Mouse (Mus musculus) neural tube, embryonic 12.5 days (tissue): ENCODE results near the gene Kifc1. TPM values are rescaled to one million over a fixed set of nuclear protein-coding genes. Genes with fewer than 3 reads are reported as not detected.

Experiments
- ATAC-seq: fragments of 200-750 bp; cut with Nextera tagmentation; 2 replicates; pipeline ENCODE4 v1.8.0; 2017; ENCODE audit warnings: low read depth, mild to moderate bottlenecking, moderate TSS enrichment, moderate library complexity; ENCODE audit not compliant: low FRiP score
- H3K27ac ChIP-seq: fragments of 300-500 bp; sonication (generic); 2 replicates; pipeline ENCODE4 v1.5.1; 2016
- H3K27me3 ChIP-seq: fragments of 300-500 bp; sonication (generic); replicated peaks from 2 replicates; pipeline ENCODE4 v1.6.1; 2016; ENCODE audit warnings: mild to moderate bottlenecking
- H3K36me3 ChIP-seq: fragments of 300-500 bp; sonication (generic); 2 replicates; pipeline ENCODE4 v1.6.1; 2016; ENCODE audit warnings: mild to moderate bottlenecking
- H3K4me1 ChIP-seq: fragments of 300-500 bp; sonication (generic); 2 replicates; pipeline ENCODE4 v1.6.1; 2016
- H3K4me2 ChIP-seq: fragments of 300-500 bp; sonication (generic); replicated peaks from 2 replicates; pipeline ENCODE4 v1.6.1; 2016; ENCODE audit warnings: mild to moderate bottlenecking
- H3K4me3 ChIP-seq: fragments of 300-500 bp; sonication (generic); 2 replicates; pipeline ENCODE4 v1.5.1; 2016
- H3K9ac ChIP-seq: fragments of 300-500 bp; sonication (generic); 2 replicates; pipeline ENCODE4 v1.6.1; 2016; ENCODE audit warnings: mild to moderate bottlenecking
- H3K9me3 ChIP-seq: fragments of 300-500 bp; sonication (generic); 2 replicates; pipeline ENCODE4 v1.6.1; 2016; ENCODE audit warnings: mild to moderate bottlenecking
- WGBS: fragments of 180-500 bp; shearing (Covaris S2); methylation state at CpG from one replicate; pipeline ENCODE4 v1.1.7; 2016; 5-methylcytosine and 5-hydroxymethylcytosine counted together
- polyA plus RNA-seq: library from polyadenylated mRNA; unstranded; fragments of >200 nt; fragmentation: Nextera tagmentation; extraction: Ambion mirVana; gene quantifications from 2 replicates; pipeline ENCODE4 v1.2.1, GENCODE M21; 2016

Kifc1 gene
- polyA plus RNA-seq, 1 experiment from 2014 or later: 2.6 TPM

- no peak overlapping the region for H3K27ac ChIP-seq
- H3K4me3 ChIP-seq: peak overlapping the region; percentile 59
- peaks cover 34% of the 10 kb centered on the region for H3K36me3 ChIP-seq
- no peak for ATAC-seq
- peaks cover 38% of the 10 kb centered on the region for H3K4me1 ChIP-seq
- 76% methylated on average over 31 of the region's 31 CpGs for whole genome bisulfite sequencing
- H3K27me3 ChIP-seq: no peaks in the 10 kb centered on the region
- H3K9ac ChIP-seq: peak overlapping the region; percentile 62; the same call in 1 of the 2 replicates
- peak overlapping the region; percentile 67 for H3K4me2 ChIP-seq
- H3K9me3 ChIP-seq: no peaks in the 10 kb centered on the region
These were observed 26.6 kb upstream of the Kifc1 start for GRCm38 (mm10) chr17:33916847-33917655.

GRCm38 (mm10) chr17:33916294-33916693 lies 25.8 kb upstream of the Kifc1 start:
- peak; percentile 18 for ATAC-seq
- H3K4me1 ChIP-seq: peaks cover 38% of the 10 kb centered on the region
- peak overlapping the region; percentile 67 for H3K4me2 ChIP-seq
- WGBS: 4% methylated on average over 20 of the region's 20 CpGs
- no peaks in the 10 kb centered on the region for H3K27me3 ChIP-seq
- peak overlapping the region; percentile 59 for H3K4me3 ChIP-seq
- H3K27ac ChIP-seq: peak overlapping the region; percentile 53; the same call in 1 of the 2 replicates
- H3K36me3 ChIP-seq: peaks cover 41% of the 10 kb centered on the region
- peak overlapping the region; percentile 62 for H3K9ac ChIP-seq
- no peaks in the 10 kb centered on the region for H3K9me3 ChIP-seq

- H3K4me2 ChIP-seq: peak within 1 kb of the TSS; percentile 67
- peaks cover 46% of the 10 kb centered on the region for H3K36me3 ChIP-seq
- H3K27me3 ChIP-seq: no peaks in the 10 kb centered on the region
- H3K27ac ChIP-seq: peak within 1 kb of the TSS; percentile 53; the same call in 1 of the 2 replicates
- no peaks in the 10 kb centered on the region for H3K9me3 ChIP-seq
- peaks cover 38% of the 10 kb centered on the region for H3K4me1 ChIP-seq
- H3K9ac ChIP-seq: peak within 1 kb of the TSS; percentile 62
- WGBS: under 1% methylated on average over 34 of the region's 34 CpGs
- peak within 1 kb of the TSS; percentile 59 for H3K4me3 ChIP-seq
- ATAC-seq: peak; percentile 90
These were observed 25.3 kb upstream of the Kifc1 start, which contains the start of the genes Tapbp and Zbtb22 for GRCm38 (mm10) chr17:33915671-33916250. Tapbp (plus strand) TSS chr17:33915899. Zbtb22 (plus strand) TSS chr17:33915904.

GRCm38 (mm10) chr17:33914969-33915391 lies 24.5 kb upstream of the Kifc1 start:
- Histone ChIP-seq H3K36me3 (peaks cover 50% of the 10 kb centered on the region), H3K4me2 (peak overlapping the region; percentile 67), H3K9me3 (no peaks in the 10 kb centered on the region), H3K27me3 (no peaks in the 10 kb centered on the region), H3K9ac (no peak overlapping the region), H3K4me1 (peaks cover 42% of the 10 kb centered on the region), H3K4me3 (no peak overlapping the region), H3K27ac (no peak overlapping the region)
- ATAC-seq: no peak
- 70% methylated on average over 13 of the region's 13 CpGs for WGBS

GRCm38 (mm10) chr17:33913905-33914304 lies 23.4 kb upstream of the Kifc1 start:
- Histone ChIP-seq H3K4me1 (peaks cover 35% of the 10 kb centered on the region), H3K4me2 (no peak overlapping the region), H3K9ac (no peak overlapping the region), H3K27ac (no peak overlapping the region), H3K9me3 (no peaks in the 10 kb centered on the region), H3K36me3 (peaks cover 50% of the 10 kb centered on the region), H3K4me3 (no peak overlapping the region), H3K27me3 (no peaks in the 10 kb centered on the region)
- WGBS: 97% methylated on average over 8 of the region's 8 CpGs
- no peak for ATAC-seq

GRCm38 (mm10) chr17:33913264-33913663 lies 22.8 kb upstream of the Kifc1 start:
- H3K4me2 ChIP-seq: no peak overlapping the region
- 91% methylated on average over 10 of the region's 10 CpGs for WGBS
- no peak for ATAC-seq
- H3K27me3 ChIP-seq: no peaks in the 10 kb centered on the region
- H3K4me1 ChIP-seq: peaks cover 33% of the 10 kb centered on the region
- no peak overlapping the region for H3K27ac ChIP-seq
- no peak overlapping the region for H3K9ac ChIP-seq
- peaks cover 50% of the 10 kb centered on the region for H3K36me3 ChIP-seq
- no peak overlapping the region for H3K4me3 ChIP-seq
- no peaks in the 10 kb centered on the region for H3K9me3 ChIP-seq

- Histone ChIP-seq H3K27me3 (no peaks in the 10 kb centered on the region), H3K4me3 (no peak overlapping the region), H3K9ac (no peak overlapping the region), H3K4me1 (peaks cover 34% of the 10 kb centered on the region), H3K9me3 (no peaks in the 10 kb centered on the region), H3K27ac (no peak overlapping the region), H3K4me2 (no peak overlapping the region), H3K36me3 (peaks cover 45% of the 10 kb centered on the region)
- ATAC-seq: no peak
- 92% methylated on average over 28 of the region's 28 CpGs for WGBS
These were observed 21.5 kb upstream of the Kifc1 start for GRCm38 (mm10) chr17:33911813-33912414.

GRCm38 (mm10) chr17:33911052-33911812 lies 20.8 kb upstream of the Kifc1 start:
- H3K9ac ChIP-seq: no peak overlapping the region
- ATAC-seq: no peak
- no peaks in the 10 kb centered on the region for H3K9me3 ChIP-seq
- H3K36me3 ChIP-seq: peaks cover 45% of the 10 kb centered on the region
- no peak overlapping the region for H3K4me2 ChIP-seq
- H3K27ac ChIP-seq: no peak overlapping the region
- no peaks in the 10 kb centered on the region for H3K27me3 ChIP-seq
- WGBS: 92% methylated on average over 31 of the region's 31 CpGs
- H3K4me3 ChIP-seq: no peak overlapping the region
- peaks cover 31% of the 10 kb centered on the region for H3K4me1 ChIP-seq

GRCm38 (mm10) chr17:33910346-33911051 lies 20.0 kb upstream of the Kifc1 start:
- Histone ChIP-seq H3K27ac (no peak overlapping the region), H3K4me3 (peak overlapping the region; percentile 84), H3K9me3 (no peaks in the 10 kb centered on the region), H3K4me1 (peaks cover 31% of the 10 kb centered on the region), H3K4me2 (peak overlapping the region; percentile 96), H3K27me3 (no peaks in the 10 kb centered on the region), H3K9ac (peak overlapping the region; percentile 88), H3K36me3 (peaks cover 45% of the 10 kb centered on the region)
- 59% methylated on average over 11 of the region's 11 CpGs for WGBS
- no peak for ATAC-seq

- WGBS: under 1% methylated on average over 14 of the region's 14 CpGs
- peaks cover 42% of the 10 kb centered on the region for H3K36me3 ChIP-seq
- peak overlapping the region; percentile 59; the same call in 1 of the 2 replicates for H3K27ac ChIP-seq
- no peaks in the 10 kb centered on the region for H3K27me3 ChIP-seq
- peak; percentile 7; the same call in 1 of the 2 replicates for ATAC-seq
- H3K9ac ChIP-seq: peak overlapping the region; percentile 88
- peak overlapping the region; percentile 84 for H3K4me3 ChIP-seq
- H3K4me2 ChIP-seq: peak overlapping the region; percentile 96
- H3K9me3 ChIP-seq: no peaks in the 10 kb centered on the region
- peaks cover 26% of the 10 kb centered on the region for H3K4me1 ChIP-seq
These were observed 19.4 kb upstream of the Kifc1 start for GRCm38 (mm10) chr17:33909869-33910250.
